Mouse (Mus musculus): ENCODE data around the gene Rps28.

Gene Rps28

GRCm38 (mm10) chr17:33771617-33772016 lies 52.7 kb downstream of the Rps28 start:
- no peak for DNase-seq

Data from cerebellum, adult 9-11 months (tissue).